ENCODE assay signal across 8 mouse cellular contexts in genomic region chr2:145683536-145683935, GRCm38 (mm10). TPM values are rescaled to one million over a fixed set of nuclear protein-coding genes. Genes with fewer than 3 reads are reported as not detected.
DNase-seq lines count a peak whose midpoint lies in the region; ATAC-seq lines count a peak whose summit lies in the region.

No protein-coding gene starts in this region.

- no peak overlapping the region for H3K4me3 ChIP-seq in heart, embryonic 13.5 days

- ATAC-seq in frontal cortex, adult (ENCODE audit: low TSS enrichment), result peak; percentile 50
- ATAC-seq in heart, embryonic 13.5 days (ENCODE audit: extremely low read depth, insufficient number of reproducible peaks, low FRiP score, low TSS enrichment), result no peak
- ATAC-seq in erythroblast, adult 5-6 weeks (replicated peaks; ENCODE audit: low FRiP score, poor library complexity, severe bottlenecking), result no peak
- ATAC-seq in erythroid progenitor cell, adult 5-6 weeks (replicated peaks; ENCODE audit: low FRiP score, poor library complexity, severe bottlenecking), result no peak

- peaks cover 29% of the 10 kb centered on the region for H3K4me1 ChIP-seq in heart, embryonic 13.5 days

- H3K4me2 ChIP-seq in heart, embryonic 13.5 days, result no peak overlapping the region

- H3K9ac ChIP-seq in heart, embryonic 13.5 days, result no peak overlapping the region

- H3K36me3 ChIP-seq in heart, embryonic 13.5 days, result no peaks in the 10 kb centered on the region

- WGBS in heart, embryonic 13.5 days, result 43% methylated on average over 3 of the region's 3 CpGs

- H3K27ac ChIP-seq in heart, embryonic 13.5 days (replicated peaks), result peak overlapping the region; percentile 59

- no peaks in the 10 kb centered on the region for H3K27me3 ChIP-seq in heart, embryonic 13.5 days (replicated peaks)

- DNase-seq in frontal cortex, postnatal 10 days (ENCODE audit: low spot score in 2 of 2), result no peak
- DNase-seq in 3134 (ENCODE audit: extremely low read depth, insufficient read length, low spot score), result peak; percentile 22
- peak; percentile 63 to 74 for DNase-seq in lung, adult 18-20 months
- DNase-seq in spleen, adult 12 weeks (ENCODE audit: low spot score), result no peak

- H3K9me3 ChIP-seq in heart, embryonic 13.5 days, result no peaks in the 10 kb centered on the region

RNA-seq across cellular contexts. Expression of gene Rin2, which starts 8.5 kb away (rescaled TPM):
- polyA plus RNA-seq in heart, embryonic 13.5 days (2015; fragmentation: Nextera tagmentation; extraction: Ambion mirVana), result 15.3 and 15.6 TPM in 2 replicates
- 4.8 and 16.3 TPM in 2 replicates for total RNA-seq in erythroblast, adult 5-6 weeks (2015; ENCODE audit: low replicate concordance)
- total RNA-seq in erythroblast, adult 5-6 weeks (2017; ENCODE audit: low replicate concordance), result 4.3 and 6.3 TPM in 2 replicates
- 0.72 and 2.5 TPM in 2 replicates for total RNA-seq in erythroid progenitor cell, adult 5-6 weeks (2015; ENCODE audit: low replicate concordance)
- total RNA-seq in erythroid progenitor cell, adult 5-6 weeks (2017; ENCODE audit: low replicate concordance), result 1.1 and 1.7 TPM in 2 replicates

Comparison
In these comparisons a context has a peak if more than half of its experiments do, and no peak if none do; other contexts are left out.
1. DNase-seq: peak in 3134 (single experiment) and lung, adult 18-20 months (2 of 2); none in frontal cortex, postnatal 10 days (0 of 2) and spleen, adult 12 weeks (single experiment).